Mouse (Mus musculus) lung, postnatal 25 days (tissue): ENCODE data around the gene Ms4a1.
"Not testable (repeated sequence)": the region's sequence is repeated elsewhere in the genome, so short reads cannot be mapped to it uniquely, and the experiment has no call there.

Experiments
- DNase-seq: peaks from one replicate; pipeline ENCODE4 v3.0.0; 2022; ENCODE audit warnings: low spot score

Ms4a1 gene

GRCm38 (mm10) chr19:11266052-11266845 lies at the start of gene Ms4a1:
Ms4a1 (minus strand) TSS chr19:11266241.
- peak; percentile 42 for DNase-seq

- DNase-seq = no peak
These were observed 48.3 kb upstream of the Ms4a1 start, which contains the start of gene Ms4a14 for GRCm38 (mm10) chr19:11314354-11314753. Ms4a14 (minus strand) TSS chr19:11314454.

GRCm38 (mm10) chr19:11308888-11309287 lies 42.8 kb upstream of the Ms4a1 start:
- no peak for DNase-seq

- DNase-seq = not testable (repeated sequence)
These were observed 33.5 kb upstream of the Ms4a1 start for GRCm38 (mm10) chr19:11299529-11299928.

- no peak for DNase-seq
These were observed 32.9 kb upstream of the Ms4a1 start for GRCm38 (mm10) chr19:11298939-11299338.

- not testable (repeated sequence) for DNase-seq
These were observed 27.6 kb upstream of the Ms4a1 start for GRCm38 (mm10) chr19:11293616-11294015.

- DNase-seq = no peak
These were observed 26.9 kb upstream of the Ms4a1 start for GRCm38 (mm10) chr19:11292990-11293389.

GRCm38 (mm10) chr19:11283773-11284172 lies 17.7 kb upstream of the Ms4a1 start, which contains the start of gene Ms4a5:
Ms4a5 (minus strand) TSS chr19:11283873.
- DNase-seq = no peak

- DNase-seq = no peak
These were observed 14.2 kb upstream of the Ms4a1 start for GRCm38 (mm10) chr19:11280223-11280622.

- no peak for DNase-seq
These were observed 10.4 kb upstream of the Ms4a1 start for GRCm38 (mm10) chr19:11276431-11276830.

- no peak for DNase-seq
These were observed 915 bp upstream of the Ms4a1 start for GRCm38 (mm10) chr19:11266956-11267355.

- no peak for DNase-seq
These were observed 1.3 kb downstream of the Ms4a1 start for GRCm38 (mm10) chr19:11264602-11265185.

GRCm38 (mm10) chr19:11263549-11263948 lies 2.5 kb downstream of the Ms4a1 start:
- DNase-seq = no peak

GRCm38 (mm10) chr19:11262932-11263331 lies 3.1 kb downstream of the Ms4a1 start:
- DNase-seq = not testable (repeated sequence)

GRCm38 (mm10) chr19:11261522-11261921 lies 4.5 kb downstream of the Ms4a1 start:
- no peak for DNase-seq

GRCm38 (mm10) chr19:11244230-11244629 lies 21.8 kb downstream of the Ms4a1 start:
- DNase-seq = peak; percentile 30

GRCm38 (mm10) chr19:11242560-11242959 lies 23.5 kb downstream of the Ms4a1 start:
- no peak for DNase-seq

GRCm38 (mm10) chr19:11235820-11236219 lies 30.2 kb downstream of the Ms4a1 start:
- DNase-seq = no peak

- no peak for DNase-seq
These were observed 30.9 kb downstream of the Ms4a1 start for GRCm38 (mm10) chr19:11234921-11235735.

GRCm38 (mm10) chr19:11234244-11234643 lies 31.8 kb downstream of the Ms4a1 start:
- no peak for DNase-seq

- no peak for DNase-seq
These were observed 33.7 kb downstream of the Ms4a1 start, which contains the start of gene Ms4a12 for GRCm38 (mm10) chr19:11232348-11232747. Ms4a12 (minus strand) TSS chr19:11232448.
